8 mouse cellular contexts compared by ENCODE assay signal in genomic region chr10:94378383-94378782, GRCm38 (mm10).
A peak's percentile ranks its signal among the peaks of the same experiment; 100 is the strongest.
DNase-seq lines count a peak whose midpoint lies in the region; ATAC-seq and TF ChIP-seq lines count a peak whose summit lies in the region.

No protein-coding gene starts in this region.

- no peaks in the 10 kb centered on the region for H3K36me3 ChIP-seq in hindbrain, embryonic 11.5 days (ENCODE audit: control insufficient read depth, insufficient read depth, low read length)
- H3K36me3 ChIP-seq in hindbrain, embryonic 10.5 days, result no peaks in the 10 kb centered on the region
- H3K36me3 ChIP-seq in heart, embryonic 10.5 days, result no peaks in the 10 kb centered on the region
- no peaks in the 10 kb centered on the region for H3K36me3 ChIP-seq in liver, embryonic 14.5 days (replicated peaks; ENCODE audit: control insufficient read depth, insufficient read depth, low read depth)
- no peaks in the 10 kb centered on the region for H3K36me3 ChIP-seq in neural tube, embryonic 15.5 days

- ATAC-seq in hindbrain, embryonic 11.5 days (ENCODE audit: low FRiP score), result no peak
- ATAC-seq in liver, embryonic 14.5 days (ENCODE audit: insufficient read depth), result peak; percentile 48; the same call in 1 of the 2 replicates
- ATAC-seq in neural tube, embryonic 15.5 days (ENCODE audit: low FRiP score), result peak; percentile 86

- H3K27ac ChIP-seq in hindbrain, embryonic 11.5 days (ENCODE audit: low read depth, low read length), result no peak overlapping the region
- no peak overlapping the region for H3K27ac ChIP-seq in hindbrain, embryonic 10.5 days
- H3K27ac ChIP-seq in heart, embryonic 10.5 days, result peak overlapping the region; percentile 42; the same call in 1 of the 2 replicates
- H3K27ac ChIP-seq in liver, embryonic 14.5 days, result no peak overlapping the region
- peak overlapping the region; percentile 69 for H3K27ac ChIP-seq in neural tube, embryonic 15.5 days (replicated peaks)

- no peak overlapping the region for H3K4me2 ChIP-seq in hindbrain, embryonic 11.5 days (replicated peaks; ENCODE audit: low read depth, low read length)
- peak overlapping the region; percentile 42 for H3K4me2 ChIP-seq in liver, embryonic 14.5 days (ENCODE audit: low read depth)
- peak overlapping the region; percentile 44 for H3K4me2 ChIP-seq in neural tube, embryonic 15.5 days

- no peaks in the 10 kb centered on the region for H3K27me3 ChIP-seq in hindbrain, embryonic 11.5 days (ENCODE audit: control insufficient read depth, insufficient read depth, low read length)
- H3K27me3 ChIP-seq in hindbrain, embryonic 10.5 days (ENCODE audit: insufficient read depth, poor library complexity, severe bottlenecking), result no peaks in the 10 kb centered on the region
- H3K27me3 ChIP-seq in heart, embryonic 10.5 days (ENCODE audit: insufficient read depth, poor library complexity, severe bottlenecking), result peaks cover 10% of the 10 kb centered on the region; the same call in 1 of the 2 replicates
- no peaks in the 10 kb centered on the region for H3K27me3 ChIP-seq in liver, embryonic 14.5 days (ENCODE audit: control insufficient read depth, insufficient read depth, low read length)
- no peaks in the 10 kb centered on the region for H3K27me3 ChIP-seq in neural tube, embryonic 15.5 days (replicated peaks)

- no peak overlapping the region for H3K4me3 ChIP-seq in hindbrain, embryonic 11.5 days (ENCODE audit: low read depth, low read length)
- H3K4me3 ChIP-seq in hindbrain, embryonic 10.5 days, result no peak overlapping the region
- no peak overlapping the region for H3K4me3 ChIP-seq in heart, embryonic 10.5 days
- no peak overlapping the region; a peak in 1 of 4 replicates for H3K4me3 ChIP-seq in liver, embryonic 14.5 days (ENCODE audit: insufficient read depth in 1 of 2, low read depth in 2 of 2, low read length in 2 of 2)
- H3K4me3 ChIP-seq in neural tube, embryonic 15.5 days (replicated peaks), result 0 out of 2 replicates have a peak overlapping the region, but pooled peaks have one; percentile 3

- no peak for TF ChIP-seq EP300 in liver, embryonic 14.5 days (IDR thresholded peaks at IDR 0.05; ENCODE audit: low read depth)

- DNase-seq in hindbrain, embryonic 11.5 days (ENCODE audit: low spot score), result peak; percentile 14
- DNase-seq in hindbrain, embryonic 10.5 days (ENCODE audit: low spot score), result no peak
- DNase-seq in cerebellum, postnatal 25 days, result peak; percentile 81 to 88
- no peak for DNase-seq in heart, embryonic 10.5 days (ENCODE audit: low spot score)
- DNase-seq in kidney, postnatal 10 days, result peak; percentile 90
- DNase-seq in liver, embryonic 14.5 days (ENCODE audit: low read depth in 3 of 3, low spot score in 3 of 3), result peak; percentile 13 to 46 (median 19)
- peak; percentile 79 for DNase-seq in testis, postnatal 10 days (ENCODE audit: low spot score)

- 84% methylated on average over 13 of the region's 13 CpGs for WGBS in hindbrain, embryonic 11.5 days
- 88% methylated on average over 13 of the region's 13 CpGs for WGBS in hindbrain, embryonic 10.5 days
- WGBS in heart, embryonic 10.5 days, result 74% methylated on average over 13 of the region's 13 CpGs
- WGBS in liver, embryonic 14.5 days (ENCODE audit: insufficient replicate concordance), result 16% methylated on average over 13 of the region's 13 CpGs
- 51% methylated on average over 13 of the region's 13 CpGs for WGBS in neural tube, embryonic 15.5 days

- H3K4me1 ChIP-seq in hindbrain, embryonic 11.5 days (replicated peaks; ENCODE audit: control insufficient read depth, insufficient read depth, low read length), result no peaks in the 10 kb centered on the region
- H3K4me1 ChIP-seq in hindbrain, embryonic 10.5 days (replicated peaks), result peaks cover 42% of the 10 kb centered on the region
- peaks cover 24% of the 10 kb centered on the region for H3K4me1 ChIP-seq in heart, embryonic 10.5 days
- H3K4me1 ChIP-seq in liver, embryonic 14.5 days (replicated peaks; ENCODE audit: control insufficient read depth in 2 of 2, insufficient read depth in 2 of 2, low read length in 1 of 2), result peaks cover 0 to 6% of the 10 kb centered on the region in 2 experiments; a peak in 1 of 4 replicates
- H3K4me1 ChIP-seq in neural tube, embryonic 15.5 days, result peaks cover 35% of the 10 kb centered on the region

- no peak for TF ChIP-seq CTCF in liver, embryonic 14.5 days (IDR thresholded peaks at IDR 0.05; ENCODE audit: low read depth)

- H3K9ac ChIP-seq in hindbrain, embryonic 11.5 days (ENCODE audit: low read depth, low read length), result no peak overlapping the region
- no peak overlapping the region for H3K9ac ChIP-seq in liver, embryonic 14.5 days (replicated peaks)
- H3K9ac ChIP-seq in neural tube, embryonic 15.5 days (replicated peaks), result peak overlapping the region; percentile 29; the same call in 1 of the 2 replicates

- H3K9me3 ChIP-seq in hindbrain, embryonic 11.5 days (ENCODE audit: control insufficient read depth, low read length), result no peaks in the 10 kb centered on the region
- H3K9me3 ChIP-seq in hindbrain, embryonic 10.5 days, result peaks cover 4% of the 10 kb centered on the region; the same call in 1 of the 2 replicates
- no peaks in the 10 kb centered on the region for H3K9me3 ChIP-seq in heart, embryonic 10.5 days
- H3K9me3 ChIP-seq in liver, embryonic 14.5 days (ENCODE audit: control insufficient read depth, low read length), result no peaks in the 10 kb centered on the region
- no peaks in the 10 kb centered on the region for H3K9me3 ChIP-seq in neural tube, embryonic 15.5 days (replicated peaks)

Comparison
In these comparisons a context has a peak if more than half of its experiments do, and no peak if none do; other contexts are left out.
1. DNase-seq: peak in hindbrain, embryonic 11.5 days (single experiment), cerebellum, postnatal 25 days (2 of 2), kidney, postnatal 10 days (single experiment), liver, embryonic 14.5 days (3 of 3) and testis, postnatal 10 days (single experiment); none in hindbrain, embryonic 10.5 days (single experiment) and heart, embryonic 10.5 days (single experiment).
2. H3K27ac ChIP-seq: peak in heart, embryonic 10.5 days (single experiment) and neural tube, embryonic 15.5 days (single experiment); none in hindbrain, embryonic 11.5 days (single experiment), hindbrain, embryonic 10.5 days (single experiment) and liver, embryonic 14.5 days (single experiment).